Mouse (Mus musculus) forelimb bud, embryonic 11.5 days (tissue): Measurements from ENCODE around the gene Slc36a1.

Source experiments
- DNase-seq: peaks from one replicate; pipeline ENCODE4 v3.0.0-alpha.2; 2012; ENCODE audit warnings: low read depth, low spot score

Slc36a1 gene

GRCm38 (mm10) chr11:55274756-55275155, 70.6 kb downstream of the Slc36a1 start:
- DNase-seq = no peak
